Mouse (Mus musculus) ovary, postnatal 36 days (tissue): ENCODE measurements around the gene Spata7.
"Not testable (repeated sequence)": the region's sequence is repeated elsewhere in the genome, so short reads cannot be mapped to it uniquely, and the experiment has no call there.

Experiments
- DNase-seq: peaks from one replicate; pipeline ENCODE4 v3.0.0; 2022; ENCODE audit warnings: low spot score, mixed read lengths

The Spata7 gene

GRCm38 (mm10) chr12:98627392-98628259, at the start of gene Spata7:
Gene Spata7 (plus strand): TSS chr12:98628157.
- DNase-seq = peak; percentile 83

GRCm38 (mm10) chr12:98585302-98585701, 42.7 kb upstream of the Spata7 start:
- no peak for DNase-seq

GRCm38 (mm10) chr12:98588573-98588972, 39.4 kb upstream of the Spata7 start:
- DNase-seq = no peak

- no peak for DNase-seq
Measured at GRCm38 (mm10) chr12:98591016-98591415, 36.9 kb upstream of the Spata7 start.

- DNase-seq = no peak
Measured at GRCm38 (mm10) chr12:98600861-98601260, 27.1 kb upstream of the Spata7 start.

- no peak for DNase-seq
Measured at GRCm38 (mm10) chr12:98602114-98602513, 25.8 kb upstream of the Spata7 start.

DNA sequence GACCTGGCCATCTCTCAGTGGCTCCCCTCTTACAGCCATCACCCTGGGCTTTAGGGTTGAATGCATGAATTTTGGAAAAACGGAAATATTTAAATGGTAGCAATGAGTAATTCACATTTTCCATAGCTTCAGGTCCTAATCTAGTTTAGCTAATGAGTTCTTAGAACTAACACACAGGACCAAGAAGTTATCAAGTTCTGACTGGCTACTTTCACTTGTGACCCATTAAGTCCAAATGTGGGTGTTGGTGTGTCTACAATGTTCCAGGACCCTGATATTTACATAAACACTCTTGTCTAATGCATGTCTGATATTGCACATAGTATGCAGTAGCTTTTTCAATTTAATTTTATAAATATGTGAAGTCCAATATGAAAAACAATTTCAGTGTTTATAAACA, 22.7 kb upstream of the Spata7 start:
- DNase-seq = no peak

DNA sequence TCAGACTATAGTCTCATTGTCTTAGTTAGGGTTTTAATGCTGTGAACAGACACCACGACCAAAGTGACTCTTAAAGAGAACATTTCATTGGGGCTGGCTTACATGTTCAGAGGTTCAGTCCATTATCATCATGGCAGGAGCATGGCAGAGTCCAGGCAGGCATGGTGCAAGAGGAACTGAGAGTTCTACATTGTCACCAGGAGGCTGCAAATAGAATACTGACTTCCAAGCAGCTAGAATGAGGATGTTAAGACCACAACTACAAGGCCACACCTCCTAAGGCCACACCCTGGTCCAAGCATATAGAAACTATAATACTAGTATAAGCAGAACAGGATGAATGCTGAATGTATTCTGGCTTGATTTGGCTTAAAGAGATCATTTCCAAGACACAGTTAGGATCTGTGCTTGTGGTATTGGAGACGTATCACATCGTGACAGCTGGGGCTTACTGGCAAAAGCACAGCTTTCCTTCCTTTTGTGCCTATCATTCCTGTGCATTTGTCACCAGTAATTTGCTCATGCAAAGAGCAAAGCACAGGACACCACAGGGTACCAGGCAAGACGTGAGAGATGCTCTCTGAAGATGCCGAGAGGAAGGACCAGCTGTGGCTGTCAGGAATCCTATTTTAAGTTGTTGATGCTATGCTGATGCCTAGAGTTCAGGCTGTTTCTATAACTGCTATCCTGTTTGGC, 21.2 kb upstream of the Spata7 start:
- no peak for DNase-seq

GRCm38 (mm10) chr12:98610341-98610740, 17.6 kb upstream of the Spata7 start:
- no peak for DNase-seq

GRCm38 (mm10) chr12:98614910-98615508, 12.9 kb upstream of the Spata7 start:
- DNase-seq = no peak

GRCm38 (mm10) chr12:98615746-98616145, 12.2 kb upstream of the Spata7 start:
- DNase-seq = no peak

DNA sequence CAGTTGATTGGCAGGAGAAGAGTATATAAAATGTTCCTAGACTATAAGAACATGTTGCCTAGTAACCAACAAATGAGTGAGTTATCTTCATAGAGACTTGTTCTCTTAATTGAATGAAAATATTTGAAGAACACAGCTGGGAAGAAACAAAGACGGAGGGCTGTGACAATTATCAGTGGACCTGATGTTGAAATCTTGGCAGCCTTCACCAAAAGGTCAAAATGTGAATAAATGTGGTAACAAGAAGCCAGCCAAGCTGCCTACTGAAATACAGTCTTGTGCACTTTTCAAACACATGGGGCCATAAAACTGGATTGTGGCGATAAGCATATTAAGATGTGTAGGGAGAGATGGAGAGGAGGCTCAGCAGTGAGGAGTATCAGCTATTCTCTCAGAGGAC, 8.5 kb upstream of the Spata7 start:
- no peak for DNase-seq

- not testable (repeated sequence) for DNase-seq
Measured at GRCm38 (mm10) chr12:98620922-98621321, 7.0 kb upstream of the Spata7 start.

GRCm38 (mm10) chr12:98623266-98623665, 4.7 kb upstream of the Spata7 start:
- not testable (repeated sequence) for DNase-seq

DNA sequence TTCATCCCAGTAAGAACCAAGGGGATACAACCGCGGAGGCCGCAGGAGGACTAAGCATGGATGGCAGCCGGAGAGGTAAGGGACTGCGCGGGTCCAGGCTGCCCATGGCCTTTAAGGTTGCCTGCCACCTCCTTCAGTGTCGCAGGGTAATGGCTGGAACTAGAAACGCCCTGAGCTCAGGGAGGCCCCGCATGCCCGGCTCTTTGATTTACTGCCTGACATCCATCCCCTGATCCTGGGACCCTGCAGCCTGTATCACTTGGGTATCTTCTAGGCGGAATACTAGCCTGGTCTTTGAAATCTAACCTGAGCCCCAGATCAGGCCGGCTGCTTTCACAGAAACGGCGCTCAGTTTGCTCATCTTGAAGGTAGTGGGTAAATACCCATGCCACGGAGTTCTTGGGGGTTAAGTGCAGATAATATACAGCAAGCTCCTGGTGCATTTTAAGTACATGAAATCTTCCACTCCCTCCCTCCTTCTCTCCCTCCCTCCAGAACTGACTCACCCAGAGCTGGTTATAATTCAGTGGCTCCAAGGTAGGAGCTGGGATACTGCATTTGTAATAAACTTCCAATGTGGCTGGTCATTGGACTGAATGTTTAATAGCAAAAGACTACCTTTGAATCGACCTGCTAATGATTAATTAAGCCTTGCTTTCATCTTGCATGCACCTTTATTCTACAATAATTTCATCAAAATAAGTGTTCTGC, 458 bp downstream of the Spata7 start:
- no peak for DNase-seq

DNA sequence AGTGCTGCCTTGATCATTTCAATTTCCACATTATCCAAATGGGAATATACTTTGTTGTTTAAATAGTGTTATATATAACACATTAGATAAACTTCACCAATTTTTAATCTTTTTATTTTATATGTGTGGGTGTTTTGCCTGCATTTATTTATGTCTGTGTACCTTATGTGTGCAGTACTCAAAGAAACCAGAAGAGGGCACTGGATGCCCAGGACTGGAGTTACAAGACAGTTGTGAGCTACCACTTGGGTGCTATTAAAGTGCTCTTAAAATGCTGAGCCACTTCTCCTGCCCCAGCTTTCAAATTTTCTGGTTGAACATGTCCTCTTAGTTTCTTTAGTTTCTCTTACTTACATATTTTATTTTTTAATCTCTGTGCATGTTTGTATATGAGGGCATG, 16.9 kb downstream of the Spata7 start:
- DNase-seq = no peak

- no peak for DNase-seq
Measured at GRCm38 (mm10) chr12:98656873-98657272, 28.9 kb downstream of the Spata7 start.

DNA sequence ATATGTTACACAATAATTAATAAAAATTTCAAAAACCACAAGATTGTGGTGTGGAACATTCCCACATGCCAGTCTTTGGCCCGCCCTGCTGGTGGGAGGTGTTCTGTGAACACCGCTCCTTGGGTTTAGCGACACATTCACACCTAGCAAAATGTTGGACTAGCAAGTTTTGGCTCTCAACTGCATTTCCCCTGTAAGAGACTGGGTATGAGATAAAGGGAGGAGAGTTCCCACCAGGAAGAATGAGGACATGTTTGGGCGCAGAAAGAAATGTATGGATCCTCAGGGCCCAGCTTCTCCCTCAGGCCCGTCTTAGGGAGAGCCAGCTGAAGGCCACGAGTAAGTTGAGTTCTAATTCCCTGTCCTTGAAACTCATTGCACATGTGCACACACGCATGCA, 34.7 kb downstream of the Spata7 start:
- no peak for DNase-seq

DNA sequence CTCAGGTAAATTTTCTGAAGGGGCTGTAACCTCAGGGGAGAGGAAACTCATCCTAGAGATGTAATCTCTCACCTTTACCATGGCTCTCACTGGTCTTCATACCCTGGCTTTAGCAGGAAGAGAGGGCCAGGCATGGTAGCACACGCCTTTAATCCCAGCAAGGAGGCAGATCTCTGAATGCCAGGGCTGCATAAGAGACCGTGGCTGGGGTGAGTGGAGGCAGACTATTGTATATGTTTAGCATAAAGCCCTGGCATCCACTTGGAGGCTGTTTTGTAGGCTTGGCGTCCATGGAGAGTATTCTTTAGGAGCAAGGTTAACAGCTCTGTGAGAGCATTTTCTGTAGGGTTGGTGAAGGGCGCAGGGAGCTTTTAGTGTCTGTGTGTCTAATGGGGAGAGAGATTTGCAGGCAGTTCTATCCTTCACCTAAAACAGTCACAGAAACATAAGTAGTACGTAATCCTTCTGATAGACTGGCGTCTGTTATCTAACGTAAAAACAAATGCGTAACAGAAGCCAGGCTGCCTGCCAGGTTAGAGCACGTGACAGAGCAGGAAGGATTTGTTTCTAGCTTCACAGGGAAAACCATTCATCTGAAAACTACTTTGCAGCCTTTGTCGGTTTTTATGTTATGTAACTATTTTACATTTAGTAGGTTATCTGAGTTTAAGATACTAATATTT, 40.3 kb downstream of the Spata7 start:
- DNase-seq = peak; percentile 54

DNA sequence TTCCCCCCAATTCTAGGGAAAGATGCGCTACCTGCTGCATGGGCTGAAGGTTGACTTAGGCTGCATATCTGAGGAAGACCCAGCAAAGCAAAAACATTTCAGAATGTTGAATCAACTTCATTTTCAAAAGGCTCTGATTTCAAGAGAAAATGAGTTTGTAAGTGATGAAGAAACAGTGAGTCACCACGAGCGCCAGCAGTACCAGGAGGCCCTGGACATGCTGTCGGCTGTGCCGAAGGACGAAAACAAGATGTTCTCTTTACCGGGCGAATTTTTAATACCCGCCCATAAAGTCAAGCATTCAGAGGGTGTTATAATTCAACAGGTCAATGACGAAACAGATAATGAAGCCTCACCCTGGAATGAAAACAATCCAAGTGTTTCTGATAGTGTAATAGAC, 41.1 kb downstream of the Spata7 start:
- DNase-seq = no peak

GRCm38 (mm10) chr12:98669864-98670263, 41.9 kb downstream of the Spata7 start:
- peak; percentile 27 for DNase-seq

DNA sequence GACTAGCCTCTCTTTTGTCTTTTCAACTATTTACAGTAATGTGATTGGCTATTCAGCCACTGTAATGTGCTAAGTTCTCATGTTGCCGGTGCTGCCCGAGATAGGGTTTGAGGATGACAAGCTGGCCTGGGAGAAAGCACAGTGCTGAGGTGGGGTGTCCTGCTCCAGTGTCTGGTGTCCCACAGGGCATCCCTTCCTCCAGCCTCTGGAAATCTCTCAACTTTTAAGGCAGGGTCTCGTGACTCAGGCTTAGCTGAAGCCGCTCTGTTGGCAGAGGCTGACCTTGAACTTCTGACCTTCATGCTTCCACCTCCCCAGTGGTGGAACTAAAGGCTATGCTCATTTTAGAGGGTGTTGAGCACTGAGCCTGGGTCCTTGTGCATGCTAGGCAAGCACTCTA, 42.5 kb downstream of the Spata7 start:
- DNase-seq = no peak
